Mouse (Mus musculus): Measurements from ENCODE around the gene Pdk1.

GRCm38 (mm10) chr2:71877865-71878264, 4.8 kb downstream of the Pdk1 start:
- TF ChIP-seq CTCF (IDR thresholded peaks at IDR 0.05 in 2 of 3, conservative IDR thresholded peaks at IDR 0.05 in 1 of 3; ENCODE audit: control insufficient read depth in 1 of 3, insufficient read depth in 1 of 3, low read depth in 2 of 3, low read length in 3 of 3, poor library complexity in 1 of 3, severe bottlenecking in 1 of 3) (no peak), NELFE (IDR thresholded peaks at IDR 0.05; ENCODE audit: low read depth, low read length) (no peak), ZC3H11A (IDR thresholded peaks at IDR 0.05; ENCODE audit: low read depth, low read length) (no peak)

Measured in MEL (cell line).